Comparison of ENCODE assay signal across 14 mouse cellular contexts in the genomic region with DNA sequence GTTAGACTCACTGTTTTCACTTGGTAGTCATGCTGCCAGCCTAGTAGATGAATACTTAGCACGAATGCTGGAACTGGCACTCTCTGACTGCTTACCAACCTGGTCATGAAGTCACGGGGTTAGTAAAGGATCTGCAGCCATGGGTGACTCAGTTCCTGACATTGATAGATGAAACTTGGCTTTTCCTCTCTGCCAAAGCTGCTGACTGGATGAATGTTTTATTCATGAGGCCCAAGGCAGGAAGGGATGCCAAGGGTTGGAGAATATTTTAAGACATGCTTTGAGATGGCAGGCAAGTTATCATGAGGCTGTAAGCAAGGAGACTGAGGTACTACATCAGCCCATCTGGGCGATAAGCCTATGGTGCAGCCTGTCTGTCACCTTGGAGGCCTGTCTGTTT.
DNase-seq lines count a peak whose midpoint lies in the region; ATAC-seq and TF ChIP-seq lines count a peak whose summit lies in the region.
"Had no signal": no experiment of that assay in that cellular context is flagged by ENCODE, and none has a peak within 500 bp of the region (broad histone marks: within the 10 kb centered on the region; RNA-seq: fewer than 3 reads in every experiment).

No protein-coding gene starts in this region.

- no peak overlapping the region for H3K4me3 ChIP-seq in forebrain, embryonic 14.5 days (ENCODE audit: low read depth, low read length)
- H3K4me3 ChIP-seq in forebrain, embryonic 11.5 days (ENCODE audit: low read depth, low read length) = no peak overlapping the region
- H3K4me3 ChIP-seq in lung, postnatal 0 days (ENCODE audit: low read depth, low read length) = no peak overlapping the region
- no peak overlapping the region for H3K4me3 ChIP-seq in lung, adult 2 months (replicated peaks; ENCODE audit: extremely low read depth, low read depth, low read length)
- H3K4me3 ChIP-seq in embryonic facial prominence, embryonic 10.5 days = no peak overlapping the region
- no peak overlapping the region for H3K4me3 ChIP-seq in heart, embryonic 10.5 days
- H3K4me3 ChIP-seq: heart, embryonic 12.5 days had no signal

- DNase-seq in forebrain, embryonic 14.5 days (ENCODE audit: low spot score) = peak; percentile 64
- no peak for DNase-seq in forebrain, embryonic 11.5 days (ENCODE audit: low spot score)
- DNase-seq in lung, postnatal 0 days (ENCODE audit: low spot score) = peak; percentile 17
- DNase-seq in lung, adult 2 months = no peak
- peak; percentile 1 for DNase-seq in adrenal gland, postnatal 25 days
- DNase-seq in kidney, postnatal 14 days = peak; percentile 6
- DNase-seq in embryonic facial prominence, embryonic 10.5 days (ENCODE audit: low spot score) = no peak
- DNase-seq in heart, embryonic 10.5 days (ENCODE audit: low spot score) = no peak
- DNase-seq: cerebellum, adult 11 months; layer of hippocampus, postnatal 36 days; thymus, postnatal 14 days had no signal

- no peak overlapping the region for H3K27ac ChIP-seq in forebrain, embryonic 14.5 days (ENCODE audit: low read depth, low read length)
- no peak overlapping the region for H3K27ac ChIP-seq in forebrain, embryonic 11.5 days (ENCODE audit: low read depth, low read length)
- H3K27ac ChIP-seq in lung, postnatal 0 days (ENCODE audit: low read length) = no peak overlapping the region
- H3K27ac ChIP-seq in embryonic facial prominence, embryonic 10.5 days (replicated peaks) = no peak overlapping the region
- no peak overlapping the region for H3K27ac ChIP-seq in heart, embryonic 10.5 days
- H3K27ac ChIP-seq: macrophage had no signal

- H3K36me3 ChIP-seq in forebrain, embryonic 14.5 days (ENCODE audit: control insufficient read depth, insufficient read depth, low read length) = no peaks in the 10 kb centered on the region
- no peaks in the 10 kb centered on the region for H3K36me3 ChIP-seq in forebrain, embryonic 11.5 days (ENCODE audit: control insufficient read depth, insufficient read depth, low read length)
- no peaks in the 10 kb centered on the region for H3K36me3 ChIP-seq in lung, postnatal 0 days (ENCODE audit: insufficient read depth, low read length)
- no peaks in the 10 kb centered on the region for H3K36me3 ChIP-seq in embryonic facial prominence, embryonic 10.5 days (replicated peaks)
- no peaks in the 10 kb centered on the region for H3K36me3 ChIP-seq in heart, embryonic 10.5 days
- H3K36me3 ChIP-seq: heart, embryonic 12.5 days had no signal

- H3K9ac ChIP-seq in forebrain, embryonic 14.5 days (ENCODE audit: low read length) = no peak overlapping the region
- H3K9ac ChIP-seq in forebrain, embryonic 11.5 days (ENCODE audit: low read length) = no peak overlapping the region
- H3K9ac ChIP-seq in lung, postnatal 0 days (replicated peaks; ENCODE audit: low read depth) = no peak overlapping the region
- H3K9ac ChIP-seq: heart, embryonic 12.5 days had no signal

- no peaks in the 10 kb centered on the region for H3K4me1 ChIP-seq in forebrain, embryonic 14.5 days (ENCODE audit: control insufficient read depth, insufficient read depth, low read length)
- H3K4me1 ChIP-seq in forebrain, embryonic 11.5 days (replicated peaks; ENCODE audit: control insufficient read depth, insufficient read depth, low read length) = no peaks in the 10 kb centered on the region
- no peaks in the 10 kb centered on the region for H3K4me1 ChIP-seq in lung, postnatal 0 days (ENCODE audit: insufficient read depth, low read depth, low read length)
- no peaks in the 10 kb centered on the region for H3K4me1 ChIP-seq in lung, adult 2 months (ENCODE audit: control insufficient read depth, insufficient read depth, low read length)
- no peaks in the 10 kb centered on the region for H3K4me1 ChIP-seq in embryonic facial prominence, embryonic 10.5 days
- H3K4me1 ChIP-seq in heart, embryonic 10.5 days = peaks cover 6% of the 10 kb centered on the region; the same call in 1 of the 2 replicates

- WGBS in forebrain, embryonic 14.5 days = 63% methylated on average over 3 of the region's 3 CpGs
- WGBS in forebrain, embryonic 11.5 days = 88% methylated on average over 3 of the region's 3 CpGs
- 64% methylated on average over 3 of the region's 3 CpGs for WGBS in lung, postnatal 0 days
- 54% methylated on average over 3 of the region's 3 CpGs for WGBS in lung, adult 2 months
- WGBS in embryonic facial prominence, embryonic 10.5 days = 86% methylated on average over 3 of the region's 3 CpGs
- 80% methylated on average over 3 of the region's 3 CpGs for WGBS in heart, embryonic 10.5 days

- peak; percentile 57; the same call in 1 of the 2 replicates for ATAC-seq in forebrain, embryonic 14.5 days
- ATAC-seq in forebrain, embryonic 11.5 days (replicated peaks; ENCODE audit: low FRiP score) = no peak
- ATAC-seq in lung, postnatal 0 days = no peak
- ATAC-seq: inflammation-experienced regulatory T-cells, adult 6 months had no signal

- no peak for TF ChIP-seq CTCF in lung, postnatal 0 days (IDR thresholded peaks at IDR 0.05)
- TF ChIP-seq CTCF in lung, adult 2 months (IDR thresholded peaks at IDR 0.05; ENCODE audit: insufficient read depth, low read length) = no peak

- no peaks in the 10 kb centered on the region for H3K27me3 ChIP-seq in forebrain, embryonic 14.5 days (replicated peaks; ENCODE audit: control insufficient read depth, insufficient read depth, low read length)
- no peaks in the 10 kb centered on the region for H3K27me3 ChIP-seq in forebrain, embryonic 11.5 days (ENCODE audit: control insufficient read depth, insufficient read depth, low read length)
- no peaks in the 10 kb centered on the region for H3K27me3 ChIP-seq in lung, postnatal 0 days (replicated peaks; ENCODE audit: insufficient read depth, low read length)
- no peaks in the 10 kb centered on the region for H3K27me3 ChIP-seq in embryonic facial prominence, embryonic 10.5 days (replicated peaks; ENCODE audit: low read depth, poor library complexity, severe bottlenecking)
- no peaks in the 10 kb centered on the region for H3K27me3 ChIP-seq in heart, embryonic 10.5 days (ENCODE audit: insufficient read depth, poor library complexity, severe bottlenecking)
- H3K27me3 ChIP-seq: heart, embryonic 12.5 days had no signal

- no peaks in the 10 kb centered on the region for H3K9me3 ChIP-seq in forebrain, embryonic 14.5 days (replicated peaks; ENCODE audit: control insufficient read depth, low read length)
- no peaks in the 10 kb centered on the region for H3K9me3 ChIP-seq in forebrain, embryonic 11.5 days (ENCODE audit: control insufficient read depth, low read length)
- no peaks in the 10 kb centered on the region for H3K9me3 ChIP-seq in lung, postnatal 0 days (ENCODE audit: low read length)
- H3K9me3 ChIP-seq in embryonic facial prominence, embryonic 10.5 days = no peaks in the 10 kb centered on the region
- no peaks in the 10 kb centered on the region for H3K9me3 ChIP-seq in heart, embryonic 10.5 days
- H3K9me3 ChIP-seq: heart, embryonic 12.5 days had no signal

- no peak overlapping the region for H3K4me2 ChIP-seq in forebrain, embryonic 14.5 days (ENCODE audit: low read length)
- H3K4me2 ChIP-seq in forebrain, embryonic 11.5 days (ENCODE audit: low read depth, low read length, severe bottlenecking) = no peak overlapping the region
- no peak overlapping the region for H3K4me2 ChIP-seq in lung, postnatal 0 days (replicated peaks; ENCODE audit: low read depth, low read length)
- H3K4me2 ChIP-seq: heart, embryonic 12.5 days had no signal

- no peak for TF ChIP-seq EP300 in lung, postnatal 0 days (IDR thresholded peaks at IDR 0.05)

- TF ChIP-seq POLR2A in lung, adult 2 months (IDR thresholded peaks at IDR 0.05; ENCODE audit: borderline replicate concordance, extremely low read depth, low read depth, low read length) = no peak

Comparison
In these comparisons a context has a peak if more than half of its experiments do, and no peak if none do; other contexts are left out.
1. DNase-seq: peak in forebrain, embryonic 14.5 days (single experiment), lung, postnatal 0 days (single experiment), adrenal gland, postnatal 25 days (single experiment) and kidney, postnatal 14 days (single experiment); none in forebrain, embryonic 11.5 days (single experiment), lung, adult 2 months (single experiment), embryonic facial prominence, embryonic 10.5 days (single experiment) and heart, embryonic 10.5 days (single experiment).